Mouse (Mus musculus): ENCODE data around the gene Cabp7. TPM values are rescaled to one million over a fixed set of nuclear protein-coding genes. Genes with fewer than 3 reads are reported as not detected.

The Cabp7 gene
- total RNA-seq, 2 experiments from 2014 or later, result 0.17 to 0.18 TPM

GRCm38 (mm10) chr11:4690353-4690752, 56.2 kb downstream of the Cabp7 start:
- no peak for DNase-seq
- no peak overlapping the region for H3K27ac ChIP-seq
- H3K4me3 ChIP-seq, result no peak overlapping the region
- no peak for TF ChIP-seq CTCF (IDR thresholded peaks at IDR 0.05)
- intact Hi-C loops (cut with DNase I), result no loop called here

GRCm38 (mm10) chr11:4688632-4689380, 57.8 kb downstream of the Cabp7 start:
- no peak for TF ChIP-seq CTCF (IDR thresholded peaks at IDR 0.05)
- Histone ChIP-seq H3K4me3 (no peak overlapping the region), H3K27ac (no peak overlapping the region)
- DNase-seq, result no peak
- intact Hi-C loops (cut with DNase I), result no loop called here

- DNase-seq, result no peak
- intact Hi-C loops (cut with DNase I), result no loop called here
- Histone ChIP-seq H3K27ac (no peak overlapping the region), H3K4me3 (no peak overlapping the region)
- TF ChIP-seq CTCF (IDR thresholded peaks at IDR 0.05), result no peak
Measured at GRCm38 (mm10) chr11:4687874-4688273, 58.7 kb downstream of the Cabp7 start.

GRCm38 (mm10) chr11:4687027-4687426, 59.6 kb downstream of the Cabp7 start:
- no peak for TF ChIP-seq CTCF (IDR thresholded peaks at IDR 0.05)
- no peak for DNase-seq
- intact Hi-C loops (cut with DNase I), result no loop called here
- Histone ChIP-seq H3K27ac (no peak overlapping the region), H3K4me3 (no peak overlapping the region)

Other genes starting within 250 kb of the Cabp7 start
- 10 to 100 TPM; 48.1 to 49.5 TPM for gene Mtmr3, start 151.9 kb downstream of the Cabp7 start, total RNA-seq (2021)
- not detected for gene Gm11032, start 126.7 kb downstream of the Cabp7 start, total RNA-seq (2021)
- 10 to 100 TPM; 14.4 to 16.7 TPM for gene Ascc2, start 109.0 kb downstream of the Cabp7 start, total RNA-seq (2021)
- 1,000 to 10,000 TPM in 1 of 2 experiments, 100 to 1,000 TPM in 1; 837 to 1,167 TPM for gene Uqcr10, start 42.4 kb downstream of the Cabp7 start, total RNA-seq (2021)
- gene Zmat5, start 42.1 kb downstream of the Cabp7 start, total RNA-seq (2021), result 10 to 100 TPM; 23.3 to 28.5 TPM
- gene Nf2, start 102.8 kb upstream of the Cabp7 start, total RNA-seq (2021), result 10 to 100 TPM; 50.7 to 59.7 TPM
- gene Nipsnap1, start 127.2 kb upstream of the Cabp7 start, total RNA-seq (2021), result under 1 TPM; 0.20 to 0.31 TPM
- gene Thoc5, start 148.5 kb upstream of the Cabp7 start, total RNA-seq (2021), result 10 to 100 TPM; 15.5 to 16.7 TPM
- not detected for gene Nefh, start 201.3 kb upstream of the Cabp7 start, total RNA-seq (2021)
- 10 to 100 TPM; 35.8 to 40.5 TPM for gene Ap1b1, start 240.0 kb upstream of the Cabp7 start, total RNA-seq (2021)

Data from gastrocnemius, adult 2 months (tissue).